ENCODE assay signal across 8 mouse cellular contexts in genomic region chr5:117118850-117119249, GRCm38 (mm10). TPM values are rescaled to one million over a fixed set of nuclear protein-coding genes. Genes with fewer than 3 reads are reported as not detected.
DNase-seq lines count a peak whose midpoint lies in the region; ATAC-seq and TF ChIP-seq lines count a peak whose summit lies in the region.

No protein-coding gene starts in this region.

- H3K4me3 ChIP-seq in erythroblast, embryonic 14.5 days (replicated peaks): peak overlapping the region; percentile 98
- peak overlapping the region; percentile 93 for H3K4me3 ChIP-seq in E14TG2a.4 (replicated peaks; ENCODE audit: low read length)
- no peak overlapping the region for H3K4me3 ChIP-seq in hindbrain, postnatal 0 days (ENCODE audit: low read length)
- peak overlapping the region; percentile 89 for H3K4me3 ChIP-seq in liver, embryonic 11.5 days (ENCODE audit: low read depth, low read length)

- ATAC-seq in erythroblast, adult 5-6 weeks (replicated peaks; ENCODE audit: low FRiP score, poor library complexity, severe bottlenecking): no peak
- ATAC-seq in hindbrain, postnatal 0 days: no peak
- no peak for ATAC-seq in liver, embryonic 11.5 days (replicated peaks; ENCODE audit: low FRiP score)

- H3K9ac ChIP-seq in hindbrain, postnatal 0 days (replicated peaks; ENCODE audit: low read length): no peak overlapping the region
- peak overlapping the region; percentile 2; the same call in 1 of the 2 replicates for H3K9ac ChIP-seq in liver, embryonic 11.5 days (ENCODE audit: low read depth, low read length)

- no peaks in the 10 kb centered on the region for H3K27me3 ChIP-seq in erythroblast, embryonic 14.5 days (ENCODE audit: control insufficient read depth)
- peaks cover 23% of the 10 kb centered on the region for H3K27me3 ChIP-seq in E14TG2a.4 (ENCODE audit: insufficient read depth, low read length)
- no peaks in the 10 kb centered on the region for H3K27me3 ChIP-seq in hindbrain, postnatal 0 days (ENCODE audit: insufficient read depth, low read length)
- no peaks in the 10 kb centered on the region for H3K27me3 ChIP-seq in liver, embryonic 11.5 days (replicated peaks; ENCODE audit: control insufficient read depth, insufficient read depth, low read length)

- no peak for DNase-seq in hindbrain, postnatal 0 days (ENCODE audit: low spot score)
- DNase-seq in liver, embryonic 11.5 days (ENCODE audit: low spot score): no peak
- DNase-seq in right cerebral cortex, postnatal 25 days: no peak
- no peak for DNase-seq in left cerebral cortex, postnatal 14 days (ENCODE audit: low spot score in 2 of 2)
- DNase-seq in adrenal gland, postnatal 14 days: no peak

- TF ChIP-seq CTCF in E14TG2a.4 (conservative IDR thresholded peaks at IDR 0.05; ENCODE audit: low read length): no peak
- no peak for TF ChIP-seq CTCF in hindbrain, postnatal 0 days (IDR thresholded peaks at IDR 0.05; ENCODE audit: low read depth)

- H3K9me3 ChIP-seq in erythroblast, embryonic 14.5 days (ENCODE audit: control insufficient read depth, low read length): peaks cover 7% of the 10 kb centered on the region
- no peaks in the 10 kb centered on the region for H3K9me3 ChIP-seq in E14TG2a.4 (ENCODE audit: low read length)
- no peaks in the 10 kb centered on the region for H3K9me3 ChIP-seq in hindbrain, postnatal 0 days (ENCODE audit: low read length)
- H3K9me3 ChIP-seq in liver, embryonic 11.5 days (ENCODE audit: control insufficient read depth, low read length): no peaks in the 10 kb centered on the region

- peak overlapping the region; percentile 97; the same call in 1 of the 2 replicates for H3K4me2 ChIP-seq in hindbrain, postnatal 0 days (ENCODE audit: low read depth, low read length)
- peak overlapping the region; percentile 77 for H3K4me2 ChIP-seq in liver, embryonic 11.5 days

- peaks cover 77% of the 10 kb centered on the region for H3K4me1 ChIP-seq in erythroblast, embryonic 14.5 days (ENCODE audit: control insufficient read depth)
- H3K4me1 ChIP-seq in E14TG2a.4 (replicated peaks; ENCODE audit: low read depth, low read length): peaks cover 55% of the 10 kb centered on the region
- H3K4me1 ChIP-seq in hindbrain, postnatal 0 days (ENCODE audit: insufficient read depth, low read length): peaks cover 8% of the 10 kb centered on the region; the same call in 1 of the 2 replicates
- peaks cover 30% of the 10 kb centered on the region for H3K4me1 ChIP-seq in liver, embryonic 11.5 days (replicated peaks; ENCODE audit: control insufficient read depth, insufficient read depth, low read length)

- H3K36me3 ChIP-seq in erythroblast, embryonic 14.5 days (ENCODE audit: control insufficient read depth): peaks cover 14% of the 10 kb centered on the region
- H3K36me3 ChIP-seq in E14TG2a.4 (ENCODE audit: insufficient read depth, low read length): no peaks in the 10 kb centered on the region
- no peaks in the 10 kb centered on the region for H3K36me3 ChIP-seq in hindbrain, postnatal 0 days (ENCODE audit: insufficient read depth, low read length)
- H3K36me3 ChIP-seq in liver, embryonic 11.5 days (ENCODE audit: control insufficient read depth, insufficient read depth, low read length): no peaks in the 10 kb centered on the region; the same call in 1 of the 2 replicates

- 42% methylated on average over 8 of the region's 8 CpGs for WGBS in hindbrain, postnatal 0 days
- 45% methylated on average over 8 of the region's 8 CpGs for WGBS in liver, embryonic 11.5 days

- H3K27ac ChIP-seq in hindbrain, postnatal 0 days: no peak overlapping the region
- H3K27ac ChIP-seq in liver, embryonic 11.5 days (ENCODE audit: low read depth, low read length): peak overlapping the region; percentile 67; the same call in 1 of the 2 replicates

- intact Hi-C loops in left cerebral cortex, postnatal 14 days (cut with DNase I): loop anchor here (5.0 kb wide), 2 partner anchors 188 to 238 kb away; partner anchors contain the start of gene Wsb2

RNA-seq across cellular contexts. Expression of gene Taok3, which starts 1.1 kb away (rescaled TPM):
- 5.1 and 5.4 TPM in 2 replicates for polyA plus RNA-seq in erythroblast, embryonic 14.5 days (2012)
- total RNA-seq in erythroblast, adult 5-6 weeks (2015; ENCODE audit: low replicate concordance): 28.4 and 30.1 TPM in 2 replicates
- 32.5 and 43.4 TPM in 2 replicates for total RNA-seq in erythroblast, adult 5-6 weeks (2017; ENCODE audit: low replicate concordance)
- 21.0 and 27.3 TPM in 2 replicates for total RNA-seq in hindbrain, postnatal 0 days (2014; rRNA removed)
- 50.2 and 51.9 TPM in 2 replicates for polyA plus RNA-seq in hindbrain, postnatal 0 days (2015; fragmentation: Nextera tagmentation; extraction: Ambion mirVana)
- 69.3 and 73.6 TPM in 2 replicates for polyA plus RNA-seq in liver, embryonic 11.5 days (2014; fragmentation: Nextera tagmentation; extraction: Ambion mirVana)
- total RNA-seq in left cerebral cortex, postnatal 14 days (2021): 10 to 100 TPM; 62.8 to 66.1 TPM
- 29.8 and 35.4 TPM in 2 replicates for total RNA-seq in adrenal gland, postnatal 14 days (2021)

RNA-seq across cellular contexts. Expression of gene Suds3, which starts 2.9 kb away (rescaled TPM):
- 8.0 and 8.8 TPM in 2 replicates for polyA plus RNA-seq in erythroblast, embryonic 14.5 days (2012)
- 20.7 and 25.0 TPM in 2 replicates for total RNA-seq in erythroblast, adult 5-6 weeks (2015; ENCODE audit: low replicate concordance)
- total RNA-seq in erythroblast, adult 5-6 weeks (2017; ENCODE audit: low replicate concordance): 73.7 and 98.8 TPM in 2 replicates
- 83.4 and 99.7 TPM in 2 replicates for total RNA-seq in hindbrain, postnatal 0 days (2014; rRNA removed)
- 65.4 and 68.1 TPM in 2 replicates for polyA plus RNA-seq in hindbrain, postnatal 0 days (2015; fragmentation: Nextera tagmentation; extraction: Ambion mirVana)
- polyA plus RNA-seq in liver, embryonic 11.5 days (2014; fragmentation: Nextera tagmentation; extraction: Ambion mirVana): 37.8 and 41.9 TPM in 2 replicates
- total RNA-seq in left cerebral cortex, postnatal 14 days (2021): 10 to 100 TPM; 93.4 to 97.2 TPM
- total RNA-seq in adrenal gland, postnatal 14 days (2021): 88.4 and 109 TPM in 2 replicates
